Mouse (Mus musculus): ENCODE measurements at regions not wholly inside any gene's neighbourhood (a gene's known extent, or its start where the extent isn't known, plus 50 kb on each side); places are given as distances from the start of the nearest gene placed in this dataset.

- no peaks in the 10 kb centered on the region for H3K9me3 ChIP-seq (ENCODE audit: low read length)
- no peaks in the 10 kb centered on the region for H3K36me3 ChIP-seq (ENCODE audit: insufficient read depth, low read length)
- no peak for TF ChIP-seq CTCF (conservative IDR thresholded peaks at IDR 0.05; ENCODE audit: low read length)
- no peak for TF ChIP-seq POU5F1 (IDR thresholded peaks at IDR 0.05; ENCODE audit: borderline replicate concordance, low read length)
- no peak for TF ChIP-seq NANOG (IDR thresholded peaks at IDR 0.05; ENCODE audit: borderline replicate concordance, low read length)
- no peak overlapping the region for H3K4me3 ChIP-seq (replicated peaks; ENCODE audit: low read length)
- no peaks in the 10 kb centered on the region for H3K27me3 ChIP-seq (ENCODE audit: insufficient read depth, low read length)
- H3K4me1 ChIP-seq (replicated peaks; ENCODE audit: low read depth, low read length), result peaks cover 6% of the 10 kb centered on the region; the same call in 1 of the 2 replicates
Measured at GRCm38 (mm10) chr15:25509139-25509538, 95.6 kb upstream of the Basp1 start.

GRCm38 (mm10) chr15:25509584-25509983, 96.0 kb upstream of the Basp1 start:
- Histone ChIP-seq H3K36me3 (ENCODE audit: insufficient read depth, low read length) (no peaks in the 10 kb centered on the region), H3K4me3 (replicated peaks; ENCODE audit: low read length) (no peak overlapping the region), H3K4me1 (replicated peaks; ENCODE audit: low read depth, low read length) (peaks cover 6% of the 10 kb centered on the region; the same call in 1 of the 2 replicates), H3K27me3 (ENCODE audit: insufficient read depth, low read length) (no peaks in the 10 kb centered on the region), H3K9me3 (ENCODE audit: low read length) (no peaks in the 10 kb centered on the region)
- TF ChIP-seq POU5F1 (IDR thresholded peaks at IDR 0.05; ENCODE audit: borderline replicate concordance, low read length) (no peak), CTCF (conservative IDR thresholded peaks at IDR 0.05; ENCODE audit: low read length) (no peak), NANOG (IDR thresholded peaks at IDR 0.05; ENCODE audit: borderline replicate concordance, low read length) (no peak)

- peaks cover 6% of the 10 kb centered on the region; the same call in 1 of the 2 replicates for H3K4me1 ChIP-seq (replicated peaks; ENCODE audit: low read depth, low read length)
- H3K4me3 ChIP-seq (replicated peaks; ENCODE audit: low read length), result no peak overlapping the region
- no peaks in the 10 kb centered on the region for H3K36me3 ChIP-seq (ENCODE audit: insufficient read depth, low read length)
- TF ChIP-seq CTCF (conservative IDR thresholded peaks at IDR 0.05; ENCODE audit: low read length) (no peak), NANOG (IDR thresholded peaks at IDR 0.05; ENCODE audit: borderline replicate concordance, low read length) (no peak)
- no peaks in the 10 kb centered on the region for H3K9me3 ChIP-seq (ENCODE audit: low read length)
- H3K27me3 ChIP-seq (ENCODE audit: insufficient read depth, low read length), result no peaks in the 10 kb centered on the region
Measured at GRCm38 (mm10) chr15:25510060-25510492, 96.5 kb upstream of the Basp1 start.

- Histone ChIP-seq H3K4me3 (replicated peaks; ENCODE audit: low read length) (no peak overlapping the region), H3K36me3 (ENCODE audit: insufficient read depth, low read length) (no peaks in the 10 kb centered on the region), H3K4me1 (replicated peaks; ENCODE audit: low read depth, low read length) (no peaks in the 10 kb centered on the region), H3K27me3 (ENCODE audit: insufficient read depth, low read length) (peaks cover 10% of the 10 kb centered on the region), H3K9me3 (ENCODE audit: low read length) (no peaks in the 10 kb centered on the region)
- TF ChIP-seq POU5F1 (IDR thresholded peaks at IDR 0.05; ENCODE audit: borderline replicate concordance, low read length) (no peak), CTCF (conservative IDR thresholded peaks at IDR 0.05; ENCODE audit: low read length) (no peak), NANOG (IDR thresholded peaks at IDR 0.05; ENCODE audit: borderline replicate concordance, low read length) (no peak)
Measured at GRCm38 (mm10) chr15:25518025-25518928, 104.0 kb upstream of the Myo10 start.

GRCm38 (mm10) chr15:25524189-25524588, 98.1 kb upstream of the Myo10 start:
- H3K9me3 ChIP-seq (ENCODE audit: low read length), result no peaks in the 10 kb centered on the region
- TF ChIP-seq NANOG (IDR thresholded peaks at IDR 0.05; ENCODE audit: borderline replicate concordance, low read length), result no peak
- no peak for TF ChIP-seq POU5F1 (IDR thresholded peaks at IDR 0.05; ENCODE audit: borderline replicate concordance, low read length)
- no peak for TF ChIP-seq CTCF (conservative IDR thresholded peaks at IDR 0.05; ENCODE audit: low read length)
- H3K4me1 ChIP-seq (replicated peaks; ENCODE audit: low read depth, low read length), result peaks cover 16% of the 10 kb centered on the region
- no peaks in the 10 kb centered on the region for H3K36me3 ChIP-seq (ENCODE audit: insufficient read depth, low read length)
- no peak overlapping the region for H3K4me3 ChIP-seq (replicated peaks; ENCODE audit: low read length)
- peaks cover 13% of the 10 kb centered on the region for H3K27me3 ChIP-seq (ENCODE audit: insufficient read depth, low read length)

- peaks cover 15% of the 10 kb centered on the region for H3K27me3 ChIP-seq (ENCODE audit: insufficient read depth, low read length)
- peaks cover 16% of the 10 kb centered on the region for H3K4me1 ChIP-seq (replicated peaks; ENCODE audit: low read depth, low read length)
- no peaks in the 10 kb centered on the region for H3K9me3 ChIP-seq (ENCODE audit: low read length)
- TF ChIP-seq POU5F1 (IDR thresholded peaks at IDR 0.05; ENCODE audit: borderline replicate concordance, low read length) (no peak), NANOG (IDR thresholded peaks at IDR 0.05; ENCODE audit: borderline replicate concordance, low read length) (no peak), CTCF (conservative IDR thresholded peaks at IDR 0.05; ENCODE audit: low read length) (no peak)
- H3K4me3 ChIP-seq (replicated peaks; ENCODE audit: low read length), result no peak overlapping the region
- H3K36me3 ChIP-seq (ENCODE audit: insufficient read depth, low read length), result no peaks in the 10 kb centered on the region
Measured at GRCm38 (mm10) chr15:25525337-25525736, 97.0 kb upstream of the Myo10 start.

GRCm38 (mm10) chr15:25536451-25537334, 85.6 kb upstream of the Myo10 start:
- no peak for TF ChIP-seq CTCF (conservative IDR thresholded peaks at IDR 0.05; ENCODE audit: low read length)
- TF ChIP-seq POU5F1 (IDR thresholded peaks at IDR 0.05; ENCODE audit: borderline replicate concordance, low read length), result no peak
- TF ChIP-seq NANOG (IDR thresholded peaks at IDR 0.05; ENCODE audit: borderline replicate concordance, low read length), result no peak
- Histone ChIP-seq H3K36me3 (ENCODE audit: insufficient read depth, low read length) (no peaks in the 10 kb centered on the region), H3K4me3 (replicated peaks; ENCODE audit: low read length) (no peak overlapping the region; the same call in 1 of the 2 replicates), H3K9me3 (ENCODE audit: low read length) (no peaks in the 10 kb centered on the region), H3K27me3 (ENCODE audit: insufficient read depth, low read length) (peaks cover 16% of the 10 kb centered on the region), H3K4me1 (replicated peaks; ENCODE audit: low read depth, low read length) (peaks cover 8% of the 10 kb centered on the region)
